Mouse (Mus musculus) heart, adult 9 months (tissue): ENCODE measurements around the gene Sfxn3.

ENCODE experiments used
- DNase-seq, 2 experiments: peaks; one replicate each; pipeline ENCODE4 v3.0.0; 2022; ENCODE audit warnings: low spot score in 2 of 2

The Sfxn3 gene

GRCm38 (mm10) chr19:45047417-45047934 is at the start of gene Sfxn3:
TSS of gene Sfxn3 (plus strand) at chr19:45047503.
- peak; percentile 97 for DNase-seq

GRCm38 (mm10) chr19:44997786-44998185 is 49.5 kb upstream of the Sfxn3 start:
- DNase-seq: no peak

GRCm38 (mm10) chr19:44999647-45000046 is 47.7 kb upstream of the Sfxn3 start:
- no peak for DNase-seq

- no peak for DNase-seq
These were observed 45.0 kb upstream of the Sfxn3 start for GRCm38 (mm10) chr19:45002301-45002700.

- no peak for DNase-seq
These were observed 43.4 kb upstream of the Sfxn3 start for GRCm38 (mm10) chr19:45003740-45004516.

- peak in 1 of 2 experiments; percentile 50 for DNase-seq
These were observed 41.9 kb upstream of the Sfxn3 start, which contains the start of gene Twnk for GRCm38 (mm10) chr19:45005444-45005843. TSS of gene Twnk (plus strand) at chr19:45005663.

- peak; percentile 93 to 95 for DNase-seq
These were observed 41.2 kb upstream of the Sfxn3 start, which contains the start of gene Mrpl43 for GRCm38 (mm10) chr19:45005957-45006712. TSS of gene Mrpl43 (minus strand) at chr19:45006442.

GRCm38 (mm10) chr19:45007021-45007420 is 40.3 kb upstream of the Sfxn3 start:
- DNase-seq: no peak

- no peak for DNase-seq
These were observed 39.7 kb upstream of the Sfxn3 start for GRCm38 (mm10) chr19:45007425-45008191.

- DNase-seq: no peak
These were observed 36.7 kb upstream of the Sfxn3 start for GRCm38 (mm10) chr19:45010646-45011045.

- no peak for DNase-seq
These were observed 35.1 kb upstream of the Sfxn3 start for GRCm38 (mm10) chr19:45012219-45012618.

GRCm38 (mm10) chr19:45012636-45013035 is 34.7 kb upstream of the Sfxn3 start:
- DNase-seq: peak in 1 of 2 experiments; percentile 22

GRCm38 (mm10) chr19:45013581-45014225 is 33.6 kb upstream of the Sfxn3 start:
- no peak for DNase-seq

GRCm38 (mm10) chr19:45014335-45014971 is 32.9 kb upstream of the Sfxn3 start, which contains the start of gene Lzts2:
TSS of gene Lzts2 (plus strand) at chr19:45014414.
- DNase-seq: peak in 1 of 2 experiments; percentile 30

GRCm38 (mm10) chr19:45014981-45015402 is 32.3 kb upstream of the Sfxn3 start:
- peak; percentile 65 to 68 for DNase-seq

GRCm38 (mm10) chr19:45015518-45016281 is 31.6 kb upstream of the Sfxn3 start:
- peak; percentile 65 to 67 for DNase-seq

GRCm38 (mm10) chr19:45016341-45017215 is 30.7 kb upstream of the Sfxn3 start:
- peak; percentile 87 for DNase-seq

- peak; percentile 91 for DNase-seq
These were observed 30.0 kb upstream of the Sfxn3 start for GRCm38 (mm10) chr19:45017216-45017771.
